Mouse (Mus musculus) intestine, embryonic 14.5 days (tissue): ENCODE results near the gene Lrrc4b. TPM values are rescaled to one million over a fixed set of nuclear protein-coding genes. Genes with fewer than 3 reads are reported as not detected.
A peak's percentile ranks its signal among the peaks of the same experiment; 100 is the strongest.

Experiments used
- ATAC-seq: fragments of 200-750 bp; cut with Nextera tagmentation; replicated peaks from 2 replicates; pipeline ENCODE4 v1.8.0; 2017; ENCODE audit warnings: low read depth, moderate number of reproducible peaks, moderate TSS enrichment, moderate library complexity; ENCODE audit not compliant: low FRiP score, low TSS enrichment
- DNase-seq: peaks from one replicate; pipeline ENCODE4 v3.0.0-alpha.2; 2018; ENCODE audit warnings: low spot score
- H3K27ac ChIP-seq: fragments of 300-500 bp; sonication (generic); 2 replicates; pipeline ENCODE4 v1.5.1; 2014; ENCODE audit warnings: low read depth, mild to moderate bottlenecking, control low read depth
- H3K27me3 ChIP-seq: fragments of 300-500 bp; sonication (generic); replicated peaks from 2 replicates; pipeline ENCODE4 v1.6.1; 2014; ENCODE audit warnings: low read length, control low read depth; ENCODE audit not compliant: control insufficient read depth, insufficient read depth
- H3K36me3 ChIP-seq: fragments of 300-500 bp; sonication (generic); 2 replicates; pipeline ENCODE4 v1.6.1; 2014; ENCODE audit warnings: low read length, control low read depth; ENCODE audit not compliant: control insufficient read depth, insufficient read depth
- H3K4me1 ChIP-seq: fragments of 300-500 bp; sonication (generic); replicated peaks from 2 replicates; pipeline ENCODE4 v1.6.1; 2014; ENCODE audit warnings: low read length, control low read depth, mixed read lengths; ENCODE audit not compliant: control insufficient read depth, insufficient read depth
- H3K4me2 ChIP-seq: fragments of 300-500 bp; sonication (generic); 2 replicates; pipeline ENCODE4 v1.6.1; 2014; ENCODE audit warnings: low read length
- H3K4me3 ChIP-seq: fragments of 300-500 bp; sonication (generic); 2 replicates; pipeline ENCODE4 v1.5.1; 2014; ENCODE audit warnings: low read depth, low read length, control low read depth, mixed read lengths
- H3K9ac ChIP-seq: fragments of 300-500 bp; sonication (generic); 2 replicates; pipeline ENCODE4 v1.6.1; 2014; ENCODE audit warnings: mild to moderate bottlenecking, low read length
- H3K9me3 ChIP-seq: fragments of 300-500 bp; sonication (generic); 2 replicates; pipeline ENCODE4 v1.6.1; 2016; ENCODE audit warnings: low read length, control low read depth; ENCODE audit not compliant: control insufficient read depth
- whole genome bisulfite sequencing: fragments of 180-500 bp; shearing (Covaris S2); extraction: QIAGEN DNeasy Blood & Tissue Kit; methylation state at CpG from one replicate; pipeline ENCODE4 v1.1.7; 2014; 5-methylcytosine and 5-hydroxymethylcytosine counted together
- polyA plus RNA-seq: library from polyadenylated mRNA; unstranded; fragments of >200 nt; fragmentation: Nextera tagmentation; extraction: Ambion mirVana; gene quantifications from 2 replicates; pipeline ENCODE4 v1.2.1, GENCODE M21; 2014

Lrrc4b gene
- polyA plus RNA-seq, 1 experiment from 2014 or later: 1.3 TPM

DNA sequence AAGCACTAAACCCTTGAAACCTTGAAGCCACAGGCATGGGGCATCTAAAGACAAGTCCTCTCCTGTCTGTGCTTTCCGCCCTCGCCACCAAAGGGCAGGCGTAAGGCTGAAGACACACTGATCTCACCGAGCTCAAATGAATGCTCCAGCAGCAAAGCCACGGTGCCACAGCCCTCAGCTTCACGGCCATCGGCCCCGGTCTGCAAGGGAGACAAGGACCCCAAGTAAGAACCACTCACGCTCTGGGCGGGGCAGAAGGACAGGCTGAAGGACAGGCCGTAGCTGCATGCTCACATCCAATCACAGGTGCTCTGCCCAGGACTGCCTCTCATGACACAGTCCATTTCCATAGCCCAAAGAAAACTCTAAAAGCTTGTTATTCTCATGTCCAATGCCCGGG is 65.9 kb downstream of the Lrrc4b start:
- no peak for ATAC-seq
- WGBS: 95% methylated on average over 12 of the region's 12 CpGs
- Histone ChIP-seq H3K27me3 (no peaks in the 10 kb centered on the region), H3K27ac (no peak overlapping the region), H3K4me3 (no peak overlapping the region), H3K36me3 (peaks cover 43% of the 10 kb centered on the region), H3K4me2 (no peak overlapping the region), H3K9me3 (no peaks in the 10 kb centered on the region), H3K4me1 (peaks cover 9% of the 10 kb centered on the region), H3K9ac (no peak overlapping the region)
- no peak for DNase-seq

DNA sequence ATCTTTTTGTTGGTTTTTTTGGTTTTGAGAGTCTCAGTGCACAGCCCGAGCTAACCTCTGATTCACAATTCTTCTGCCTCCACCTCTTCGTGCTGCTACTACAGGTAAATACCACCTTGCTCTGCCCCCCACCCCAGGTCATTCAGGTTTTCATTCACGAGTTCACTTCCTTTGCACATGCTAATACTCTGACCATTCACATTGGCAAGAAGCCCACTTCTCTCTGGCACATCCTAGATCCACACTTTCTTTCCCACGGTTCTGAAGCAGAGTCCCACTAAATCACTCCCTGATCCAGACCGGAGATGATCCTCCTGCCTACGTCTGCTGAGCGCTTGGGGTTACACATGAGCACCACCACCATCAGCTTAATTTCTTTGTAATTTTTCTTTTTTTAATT is 66.3 kb downstream of the Lrrc4b start:
- H3K27ac ChIP-seq: no peak overlapping the region
- DNase-seq (no peak), ATAC-seq (no peak)
- H3K4me2 ChIP-seq: peak overlapping the region; percentile 92
- peak overlapping the region; percentile 86; the same call in 1 of the 2 replicates for H3K9ac ChIP-seq
- peak overlapping the region; percentile 92; the same call in 1 of the 2 replicates for H3K4me3 ChIP-seq
- WGBS: 87% methylated on average over 7 of the region's 7 CpGs
- peaks cover 41% of the 10 kb centered on the region for H3K36me3 ChIP-seq
- H3K4me1 ChIP-seq: peaks cover 9% of the 10 kb centered on the region
- H3K9me3 ChIP-seq: no peaks in the 10 kb centered on the region
- no peaks in the 10 kb centered on the region; the same call in 1 of the 2 replicates for H3K27me3 ChIP-seq

DNA sequence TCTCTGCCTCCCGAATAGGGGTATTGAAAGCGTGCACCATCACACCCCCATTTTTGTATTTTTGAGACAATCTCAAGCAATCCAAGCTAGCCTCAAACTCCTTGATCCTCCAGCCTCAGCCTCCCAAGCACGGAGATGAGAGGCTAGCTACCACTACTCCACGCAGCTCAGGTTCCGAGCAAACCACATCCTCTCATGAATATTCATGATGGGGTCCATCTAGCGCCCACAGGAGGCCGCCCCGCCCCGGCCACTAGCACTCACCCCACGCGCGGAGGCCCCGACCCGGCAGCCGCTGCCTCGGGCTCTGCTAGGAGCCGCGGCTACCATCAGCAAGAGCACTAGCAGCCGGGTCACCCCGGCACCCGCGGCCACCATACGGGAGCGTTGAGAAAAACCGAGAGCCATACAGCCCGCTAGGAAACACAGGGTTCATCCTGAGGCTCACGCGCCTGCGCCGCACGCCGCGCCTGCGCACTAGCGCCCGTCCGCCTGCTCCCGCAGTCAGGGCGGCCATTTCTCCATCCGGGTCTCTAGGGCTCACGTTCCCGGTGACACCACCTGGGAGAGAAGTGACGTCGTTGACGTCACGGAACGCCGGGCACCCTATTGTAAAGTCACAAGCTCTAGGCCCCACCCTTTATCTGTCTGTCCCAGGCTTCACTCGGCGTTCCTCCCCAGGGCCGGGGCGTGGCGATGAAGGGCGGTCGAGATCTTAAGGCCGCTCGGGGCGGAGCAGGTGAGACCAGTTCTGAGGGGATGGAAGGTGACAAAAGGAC is 67.4 kb downstream of the Lrrc4b start, which contains the start of the genes Emc10 and Fam71e1:
Gene Emc10 (minus strand): TSS at position 538 of the 779 bp plus-strand sequence.
Gene Fam71e1 (plus strand): TSS at position 590 of the 779 bp plus-strand sequence.
- Histone ChIP-seq H3K4me2 (peak within 1 kb of the TSS; percentile 92), H3K27ac (peak within 1 kb of the TSS; percentile 94), H3K4me3 (peak within 1 kb of the TSS; percentile 92), H3K4me1 (peaks cover 9% of the 10 kb centered on the region), H3K27me3 (no peaks in the 10 kb centered on the region; the same call in 1 of the 2 replicates), H3K36me3 (peaks cover 30% of the 10 kb centered on the region), H3K9me3 (no peaks in the 10 kb centered on the region), H3K9ac (peak within 1 kb of the TSS; percentile 86)
- peak; percentile 98 for ATAC-seq
- peak; percentile 98 for DNase-seq
- under 1% methylated on average over 58 of the region's 58 CpGs for WGBS

DNA sequence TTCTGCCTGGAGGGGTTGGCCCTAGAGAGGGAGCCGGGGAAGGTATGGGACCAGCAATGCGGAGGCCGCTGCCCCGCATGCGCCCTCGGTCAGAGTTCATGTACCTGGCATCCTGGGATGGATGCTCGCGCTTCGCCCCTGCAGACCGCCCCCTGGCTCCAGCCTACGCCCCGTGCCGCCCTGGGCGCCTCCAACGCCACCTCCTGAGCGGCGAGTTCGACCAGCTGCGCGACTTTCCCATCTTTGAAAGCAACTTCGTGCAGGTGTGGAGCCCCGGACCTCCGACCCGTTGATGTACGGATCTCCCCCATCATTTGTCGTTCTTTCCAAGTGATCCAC is 67.9 kb downstream of the Lrrc4b start:
- Histone ChIP-seq H3K9ac (peak overlapping the region; percentile 86), H3K4me1 (peaks cover 9% of the 10 kb centered on the region), H3K27ac (peak overlapping the region; percentile 94), H3K36me3 (peaks cover 26% of the 10 kb centered on the region), H3K27me3 (no peaks in the 10 kb centered on the region; the same call in 1 of the 2 replicates), H3K4me3 (peak overlapping the region; percentile 92), H3K9me3 (no peaks in the 10 kb centered on the region), H3K4me2 (peak overlapping the region; percentile 92)
- DNase-seq: no peak
- 1% methylated on average over 26 of the region's 26 CpGs for WGBS
- ATAC-seq: no peak

DNA sequence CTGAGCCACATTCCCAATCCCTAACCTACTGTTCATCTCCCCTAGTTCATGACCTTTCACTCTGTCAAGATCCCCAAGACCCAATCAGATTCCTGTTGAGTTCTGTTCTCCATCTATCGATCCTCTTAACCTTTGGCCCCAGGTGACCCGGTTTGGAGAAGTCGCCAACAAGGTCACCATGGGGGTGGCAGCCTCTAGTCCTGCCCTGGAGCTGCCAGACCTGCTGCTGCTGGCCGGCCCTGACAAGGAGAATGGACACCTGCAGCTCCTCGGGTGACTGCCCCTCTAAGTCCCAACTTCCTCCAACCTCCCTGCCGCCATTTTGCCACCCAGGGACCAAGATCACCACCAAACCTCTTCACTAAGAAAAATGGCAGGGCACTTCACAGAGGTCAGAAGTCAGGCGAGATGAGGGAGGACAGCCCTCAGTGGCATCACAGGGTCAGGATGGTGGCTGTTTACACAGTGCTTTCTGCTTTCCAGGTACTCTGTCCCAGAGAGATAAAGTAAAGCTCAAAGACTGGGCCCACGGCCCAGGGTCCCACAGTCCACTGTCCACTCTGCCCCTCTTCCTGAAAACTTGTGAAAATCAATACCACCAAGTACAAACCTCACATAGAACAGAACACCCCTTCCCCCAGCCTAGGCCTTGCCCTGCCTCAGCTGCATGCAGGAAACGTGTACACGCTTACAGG is 68.7 kb downstream of the Lrrc4b start:
- no peaks in the 10 kb centered on the region for H3K9me3 ChIP-seq
- peak overlapping the region; percentile 92 for H3K4me3 ChIP-seq
- ATAC-seq: no peak
- no peak overlapping the region for H3K9ac ChIP-seq
- no peak for DNase-seq
- peaks cover 9% of the 10 kb centered on the region for H3K4me1 ChIP-seq
- 81% methylated on average over 10 of the region's 10 CpGs for WGBS
- no peaks in the 10 kb centered on the region; the same call in 1 of the 2 replicates for H3K27me3 ChIP-seq
- peak overlapping the region; percentile 92 for H3K4me2 ChIP-seq
- peaks cover 18% of the 10 kb centered on the region for H3K36me3 ChIP-seq
- no peak overlapping the region for H3K27ac ChIP-seq

DNA sequence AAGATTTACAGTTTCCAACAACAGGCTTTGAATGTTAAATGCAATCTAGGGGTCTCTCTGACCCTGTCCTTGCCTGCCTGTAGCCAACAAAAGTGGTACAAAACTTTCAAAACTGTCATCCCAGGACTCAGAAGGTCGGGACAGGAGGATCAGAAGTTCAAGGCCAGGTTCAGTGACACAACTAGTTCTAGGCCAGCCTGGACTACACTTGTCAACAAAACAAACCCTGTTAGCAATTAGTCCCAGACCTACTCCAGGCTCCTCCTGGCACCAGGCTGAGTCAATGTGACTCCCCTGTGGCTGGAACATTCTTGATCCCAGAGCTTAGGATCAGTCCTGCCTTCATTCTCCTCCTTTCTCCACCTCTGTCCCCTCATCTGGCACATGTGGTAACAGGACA is 70.1 kb downstream of the Lrrc4b start:
- peaks cover 9% of the 10 kb centered on the region for H3K4me1 ChIP-seq
- no peaks in the 10 kb centered on the region for H3K9me3 ChIP-seq
- H3K36me3 ChIP-seq: peaks cover 7% of the 10 kb centered on the region; the same call in 1 of the 2 replicates
- 82% methylated on average over 1 of the region's 1 CpGs for WGBS
- H3K4me2 ChIP-seq: no peak overlapping the region
- no peak overlapping the region for H3K4me3 ChIP-seq
- no peaks in the 10 kb centered on the region; the same call in 1 of the 2 replicates for H3K27me3 ChIP-seq
- H3K27ac ChIP-seq: no peak overlapping the region
- no peak overlapping the region for H3K9ac ChIP-seq
- no peak for ATAC-seq
- DNase-seq: no peak

DNA sequence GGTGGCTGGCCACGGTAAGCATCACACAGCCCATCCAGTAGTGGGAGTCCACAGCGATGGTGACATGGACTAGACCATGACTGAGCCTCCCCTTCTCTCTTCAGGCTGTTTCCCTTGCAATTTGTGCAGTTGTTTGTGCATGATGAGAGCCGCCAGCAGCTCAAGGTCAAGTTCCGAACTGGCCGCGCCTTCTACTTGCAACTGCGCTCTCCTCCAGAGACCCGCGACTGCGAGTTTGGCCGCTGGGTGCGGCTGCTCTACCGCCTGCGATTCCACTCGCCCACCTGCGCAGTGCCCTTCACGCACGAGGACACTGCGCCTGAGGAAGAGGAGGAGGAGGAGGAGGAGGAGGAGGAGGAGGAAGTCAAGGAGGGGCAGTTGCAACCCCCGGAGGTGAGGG is 71.2 kb downstream of the Lrrc4b start:
- DNase-seq: no peak
- ATAC-seq: no peak
- Histone ChIP-seq H3K9ac (no peak overlapping the region), H3K4me3 (no peak overlapping the region), H3K4me1 (peaks cover 8% of the 10 kb centered on the region), H3K9me3 (0 out of 2 replicates have a peak, but pooled peaks cover 3% of the 10 kb centered on the region), H3K27me3 (no peaks in the 10 kb centered on the region; the same call in 1 of the 2 replicates), H3K4me2 (no peak overlapping the region), H3K27ac (no peak overlapping the region), H3K36me3 (no peaks in the 10 kb centered on the region)
- 58% methylated on average over 18 of the region's 20 CpGs for WGBS

DNA sequence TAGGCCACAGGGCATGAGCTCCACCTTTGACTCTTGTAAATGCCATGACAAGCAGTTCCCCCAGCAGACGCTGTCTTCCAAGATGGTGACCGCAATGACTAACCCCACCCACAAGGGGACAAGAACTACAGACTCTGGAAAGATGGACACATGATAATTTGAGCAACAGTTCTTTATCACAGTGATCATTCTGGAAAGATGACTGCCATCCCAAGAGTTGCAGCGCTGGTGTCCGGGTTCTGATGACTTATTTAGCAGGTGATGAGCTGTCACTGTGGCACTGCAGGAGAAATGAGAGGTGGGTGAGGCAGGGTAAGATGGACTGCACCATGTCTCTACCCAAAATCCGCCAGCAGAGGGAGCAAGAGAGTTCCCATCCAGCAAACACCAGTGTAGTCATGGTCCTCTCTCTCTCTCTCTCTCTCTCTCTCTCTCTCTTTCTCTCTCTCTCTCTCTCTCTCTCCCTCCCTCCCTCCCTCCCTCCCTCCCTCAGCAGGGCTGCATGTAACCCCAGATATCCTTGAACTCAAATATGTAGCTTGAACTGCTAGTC is 72.8 kb downstream of the Lrrc4b start:
- Histone ChIP-seq H3K9me3 (0 out of 2 replicates have a peak, but pooled peaks cover 3% of the 10 kb centered on the region), H3K4me3 (no peak overlapping the region), H3K4me1 (no peaks in the 10 kb centered on the region; the same call in 1 of the 2 replicates), H3K27me3 (no peaks in the 10 kb centered on the region; the same call in 1 of the 2 replicates), H3K9ac (no peak overlapping the region), H3K36me3 (no peaks in the 10 kb centered on the region), H3K27ac (no peak overlapping the region), H3K4me2 (no peak overlapping the region)
- WGBS: 34% methylated on average over 5 of the region's 5 CpGs
- DNase-seq (peak; percentile 87), ATAC-seq (no peak)
